Mouse (Mus musculus) heart, postnatal 0 days (tissue): Measurements from ENCODE around the gene Sost.

Experiments used
- CTCF ChIP-seq: IDR thresholded peaks from 2 replicates; pipeline ENCODE4 v1.5.1; 2016; ENCODE audit warnings: antibody characterized with exemption, control low read depth, low read depth
- EP300 ChIP-seq: IDR thresholded peaks from 2 replicates; pipeline ENCODE4 v1.6.1; 2016; ENCODE audit warnings: antibody characterized with exemption, low read depth

DNA sequence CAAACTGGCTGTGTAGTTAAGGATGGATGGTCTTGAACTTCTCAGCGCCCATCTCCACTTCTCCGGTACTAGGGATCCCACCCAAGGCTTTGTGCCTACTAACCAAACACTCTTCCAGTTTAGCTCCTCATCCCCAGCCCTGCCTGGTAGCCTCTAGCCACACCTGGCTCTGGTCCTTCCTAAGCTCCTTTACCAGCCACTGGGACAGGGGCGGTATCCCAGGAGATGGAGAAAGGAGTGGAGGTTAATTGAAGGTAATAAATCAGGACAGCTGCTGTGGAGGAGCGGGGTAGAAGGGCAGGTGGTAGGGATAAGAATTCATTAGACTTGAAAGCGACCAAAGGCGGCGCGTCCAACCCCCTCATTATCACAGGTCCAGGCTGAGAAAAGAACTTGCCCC, 2.2 kb downstream of the Sost start:
- TF ChIP-seq CTCF = no peak
- no peak for TF ChIP-seq EP300
